Mouse (Mus musculus) fat pad, adult 2 months (tissue): ENCODE results near the gene Prr12.
A peak's percentile ranks its signal among the peaks of the same experiment; 100 is the strongest.

Source experiments
- DNase-seq: peaks from one replicate; pipeline ENCODE4 v3.0.0-alpha.2; 2011; ENCODE audit warnings: low read depth, low spot score; ENCODE audit errors: extremely low read depth

Gene Prr12

DNA sequence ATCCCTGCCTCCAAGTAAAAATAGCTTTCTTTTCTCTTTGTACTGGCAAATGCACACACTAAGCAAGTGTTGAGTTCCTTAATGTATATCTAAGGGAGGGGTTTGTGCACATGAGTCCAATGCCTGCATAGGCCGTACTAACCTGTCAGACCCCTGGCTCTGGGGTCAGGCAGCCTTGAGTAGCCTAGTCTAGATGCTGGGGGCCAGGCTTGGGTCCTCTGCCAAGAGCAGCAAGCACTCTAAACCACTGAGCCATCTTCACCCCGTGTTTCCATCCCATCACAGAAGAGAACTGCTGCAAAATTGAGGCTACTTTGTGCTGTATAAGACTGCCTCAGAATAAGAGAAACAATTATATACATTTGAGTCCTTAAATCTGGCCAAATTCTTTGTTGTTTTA, 25.1 kb upstream of the Prr12 start:
- no peak for DNase-seq

- no peak for DNase-seq
Measured at GRCm38 (mm10) chr7:45077322-45077721, 24.6 kb upstream of the Prr12 start.

DNA sequence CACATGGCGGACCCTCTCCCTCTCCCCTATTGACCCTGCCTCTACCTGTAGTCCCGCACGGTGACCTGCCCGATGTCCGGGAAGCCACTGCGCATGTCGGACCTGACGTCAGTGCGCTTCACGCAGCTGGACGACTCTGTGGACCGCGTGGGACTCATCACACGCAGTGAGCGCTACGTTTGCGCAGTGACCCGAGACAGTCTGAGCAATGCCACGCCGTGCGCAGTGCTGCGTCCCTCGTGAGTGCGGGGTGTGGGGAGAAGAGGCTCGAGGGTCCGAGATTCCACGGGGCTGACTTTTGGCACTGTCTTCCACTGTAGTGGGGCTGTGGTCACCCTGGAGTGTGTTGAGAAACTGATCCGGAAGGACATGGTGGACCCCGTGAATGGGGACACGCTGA, 23.8 kb upstream of the Prr12 start:
- no peak for DNase-seq

- no peak for DNase-seq
Measured at GRCm38 (mm10) chr7:45075405-45075804, 22.7 kb upstream of the Prr12 start.

DNA sequence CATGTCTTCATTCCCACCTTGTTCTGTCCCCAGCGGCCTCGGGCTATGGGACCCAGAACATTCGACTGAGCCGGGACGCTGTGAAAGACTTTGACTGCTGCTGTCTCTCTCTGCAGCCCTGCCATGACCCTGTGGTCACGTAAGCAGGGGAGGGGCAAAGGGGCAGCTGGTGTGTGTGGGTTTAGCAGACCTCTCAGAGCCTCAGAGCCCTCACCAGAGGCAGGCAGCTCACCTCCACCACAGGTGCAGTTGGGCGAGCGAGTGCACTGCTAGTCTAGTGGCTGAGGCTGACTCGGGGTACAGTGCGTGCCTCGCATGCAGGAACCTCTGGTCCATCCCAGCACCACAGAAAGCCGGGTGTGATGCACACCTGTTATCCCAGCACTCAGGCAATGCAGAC, 21.3 kb upstream of the Prr12 start:
- no peak for DNase-seq

DNA sequence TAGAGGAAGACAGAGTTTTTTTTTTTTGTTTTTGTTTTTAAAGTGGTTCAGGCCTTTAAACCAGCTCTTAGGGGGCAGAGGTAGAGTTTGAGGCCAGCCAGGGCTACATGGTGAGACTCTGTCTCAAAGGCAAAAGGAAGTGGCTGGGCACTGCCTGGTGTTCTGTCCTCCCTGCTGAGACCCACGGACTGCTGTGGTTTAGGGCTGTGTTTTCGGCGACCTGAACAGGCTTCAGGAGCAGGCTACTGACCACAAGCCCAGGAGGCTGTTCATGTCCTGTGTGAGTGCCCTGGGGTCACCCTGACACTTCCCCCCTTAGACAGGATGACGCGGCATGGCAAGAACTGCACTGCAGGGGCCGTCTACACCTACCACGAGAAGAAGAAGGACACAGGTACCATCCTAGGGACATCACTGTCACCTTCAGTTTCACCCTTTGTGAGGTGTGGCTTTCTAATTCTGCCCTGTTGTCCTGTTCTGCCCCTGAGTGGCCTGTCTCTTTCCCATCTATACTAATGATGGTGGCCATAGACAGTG, 20.6 kb upstream of the Prr12 start:
- no peak for DNase-seq

- no peak for DNase-seq
Measured at GRCm38 (mm10) chr7:45072230-45072629, 19.5 kb upstream of the Prr12 start.

DNA sequence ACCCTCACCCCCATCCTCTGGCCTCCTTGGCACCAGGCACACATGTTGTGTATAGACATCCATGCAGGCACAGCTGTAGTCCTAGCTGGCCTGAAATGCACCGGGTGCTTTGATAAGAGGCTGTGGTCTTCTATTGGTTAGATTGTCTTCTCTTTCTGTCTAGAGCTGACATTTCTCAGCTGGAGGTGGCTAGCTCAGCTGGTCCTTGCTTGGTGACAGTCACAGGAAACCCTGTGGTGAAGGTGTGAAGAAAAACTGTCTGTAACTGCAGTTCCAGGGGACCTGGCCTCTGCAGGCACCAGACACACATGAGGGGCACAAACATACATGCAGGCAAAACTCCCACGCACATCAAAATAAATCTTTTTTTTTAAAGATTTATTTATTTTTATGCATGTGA, 17.0 kb upstream of the Prr12 start:
- DNase-seq, result no peak

DNA sequence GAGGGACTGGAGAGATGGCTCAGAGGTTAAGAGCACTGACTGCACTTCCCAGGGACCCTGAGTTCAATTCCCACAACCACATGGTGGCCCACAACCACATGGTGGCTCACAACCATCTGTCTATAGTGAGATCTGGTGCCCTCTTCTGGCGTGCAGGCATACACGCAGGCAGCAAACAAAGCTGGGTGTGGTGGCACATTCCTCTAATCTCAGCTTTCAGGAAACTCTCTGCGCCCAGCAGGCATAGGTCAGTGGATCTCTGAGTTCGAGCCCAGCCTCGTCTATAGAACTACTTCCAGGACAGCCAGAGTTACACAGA, 15.3 kb upstream of the Prr12 start:
- DNase-seq, result no peak

DNA sequence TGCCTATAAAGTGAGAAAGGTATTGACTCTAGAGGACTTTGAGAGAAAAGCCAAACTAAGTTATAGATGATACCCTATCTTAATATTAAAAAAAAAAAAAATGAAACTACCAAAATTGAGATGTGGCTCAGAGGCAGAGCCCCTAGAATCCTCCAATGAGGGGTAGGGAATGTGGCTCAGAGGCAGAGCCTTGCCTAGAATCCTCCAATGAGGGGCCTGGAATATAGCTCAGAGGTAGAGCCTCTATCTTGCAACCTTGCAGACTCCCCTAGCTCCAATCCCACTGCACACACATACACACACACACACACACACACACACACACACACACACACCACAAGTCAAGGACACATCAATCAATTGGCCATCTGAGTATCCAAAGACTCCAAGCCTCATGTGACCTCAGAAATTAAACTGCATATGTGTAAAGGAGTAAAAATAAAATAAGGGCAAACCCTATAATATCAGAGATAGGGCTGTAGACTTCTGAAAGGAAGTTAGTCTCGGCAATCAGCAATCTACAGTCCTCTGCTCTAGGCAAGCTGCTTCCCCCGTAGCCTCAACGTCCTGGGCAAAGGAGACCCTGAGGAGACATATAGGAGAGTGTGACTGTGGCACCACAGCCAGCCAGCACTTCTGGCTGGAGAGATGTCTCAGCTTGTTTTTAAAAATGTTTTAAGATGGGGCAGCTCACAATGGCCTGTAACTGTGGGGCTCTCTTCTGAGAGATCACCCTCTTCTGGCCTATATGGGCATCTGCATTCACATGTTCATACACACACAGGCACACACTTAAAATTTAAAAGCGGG, 14.7 kb upstream of the Prr12 start:
- no peak for DNase-seq

DNA sequence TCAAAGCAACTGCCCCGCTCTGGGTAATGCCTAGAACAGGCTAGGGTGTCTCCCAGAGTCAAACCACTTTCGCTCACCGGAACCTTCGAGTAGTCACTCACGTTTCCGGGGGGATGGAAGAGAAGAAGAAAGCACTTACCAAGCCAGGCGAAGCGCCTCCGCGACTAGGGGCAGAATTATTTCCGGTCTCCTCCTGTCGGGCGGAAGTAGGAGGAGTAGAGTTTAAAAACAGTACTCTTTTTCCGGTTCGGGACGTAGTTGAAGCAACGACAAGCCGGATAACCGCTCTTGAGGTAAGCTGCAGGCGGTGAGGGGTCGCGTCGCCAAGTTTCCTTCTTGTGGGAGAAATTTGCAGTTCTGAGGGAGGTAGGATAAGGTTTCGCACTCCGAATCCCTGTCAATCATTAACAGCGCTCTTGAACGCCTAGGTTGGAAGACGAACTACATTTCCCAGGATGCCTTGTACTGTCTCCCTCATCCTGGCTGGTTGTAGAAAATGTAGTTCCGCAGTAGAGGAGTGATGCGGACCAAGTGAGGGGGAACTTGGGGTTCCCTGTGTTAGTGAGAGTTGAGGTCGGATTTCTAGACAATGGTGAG, 9.7 kb upstream of the Prr12 start, which contains the start of the genes Nosip and Prrg2:
Gene Nosip (plus strand): TSS at position 191 of the 597 bp plus-strand sequence.
Gene Prrg2 (minus strand): TSS at position 439 of the 597 bp plus-strand sequence.
- peak; percentile 92 for DNase-seq

GRCm38 (mm10) chr7:45061532-45062075, 8.9 kb upstream of the Prr12 start:
- DNase-seq, result no peak

- DNase-seq, result no peak
Measured at GRCm38 (mm10) chr7:45060632-45061122, 8.0 kb upstream of the Prr12 start.

- no peak for DNase-seq
Measured at GRCm38 (mm10) chr7:45058607-45059571, 6.2 kb upstream of the Prr12 start.

DNA sequence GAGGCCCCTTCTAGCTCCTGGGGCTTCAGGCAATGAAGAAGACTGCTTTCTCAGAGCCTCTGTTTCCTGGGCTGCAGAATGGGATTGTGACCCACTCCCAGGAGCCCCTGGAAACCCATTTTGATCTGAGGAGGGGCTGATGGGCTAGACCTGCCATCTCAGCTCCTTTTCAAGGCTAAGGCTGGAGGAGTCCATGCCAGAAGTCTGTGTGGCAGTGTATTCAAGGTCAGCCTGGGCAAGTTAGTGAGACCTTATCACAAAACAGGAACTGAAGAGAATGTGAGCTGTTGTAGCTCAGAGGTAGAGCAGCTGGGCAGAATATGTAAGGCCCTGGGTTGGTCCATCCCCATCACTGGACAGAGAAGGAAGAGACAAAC, 4.3 kb upstream of the Prr12 start:
- DNase-seq, result no peak

GRCm38 (mm10) chr7:45056329-45056971, 3.8 kb upstream of the Prr12 start:
- DNase-seq, result no peak

DNA sequence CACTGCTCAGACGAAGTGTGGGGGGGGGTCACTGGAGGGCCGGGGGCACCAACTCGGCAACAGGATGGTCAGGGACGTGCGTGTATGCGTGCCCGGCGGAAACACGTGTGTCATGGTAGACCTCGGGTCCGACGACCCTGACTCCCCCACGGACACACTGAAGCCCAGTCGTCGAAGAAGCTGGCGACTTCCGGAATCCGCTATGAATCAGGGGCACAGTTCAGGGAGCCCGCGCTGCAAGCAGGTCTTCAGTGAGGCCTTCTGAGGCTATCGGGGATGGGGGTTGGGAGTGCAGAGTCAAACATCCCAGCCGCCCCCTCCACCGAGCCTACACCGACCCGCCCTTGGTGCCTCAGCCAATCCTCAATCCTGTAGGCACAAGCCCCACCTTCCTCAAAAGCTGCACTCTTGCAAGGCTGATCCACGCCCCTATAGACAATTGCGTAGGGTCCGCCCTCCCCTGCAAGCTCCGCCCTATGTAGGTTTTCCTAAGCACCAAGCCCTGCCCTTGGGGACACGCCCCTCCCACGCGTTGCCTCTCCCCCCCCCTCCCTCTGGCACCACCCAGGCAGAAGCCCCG, 1.3 kb upstream of the Prr12 start:
- DNase-seq, result peak; percentile 97

DNA sequence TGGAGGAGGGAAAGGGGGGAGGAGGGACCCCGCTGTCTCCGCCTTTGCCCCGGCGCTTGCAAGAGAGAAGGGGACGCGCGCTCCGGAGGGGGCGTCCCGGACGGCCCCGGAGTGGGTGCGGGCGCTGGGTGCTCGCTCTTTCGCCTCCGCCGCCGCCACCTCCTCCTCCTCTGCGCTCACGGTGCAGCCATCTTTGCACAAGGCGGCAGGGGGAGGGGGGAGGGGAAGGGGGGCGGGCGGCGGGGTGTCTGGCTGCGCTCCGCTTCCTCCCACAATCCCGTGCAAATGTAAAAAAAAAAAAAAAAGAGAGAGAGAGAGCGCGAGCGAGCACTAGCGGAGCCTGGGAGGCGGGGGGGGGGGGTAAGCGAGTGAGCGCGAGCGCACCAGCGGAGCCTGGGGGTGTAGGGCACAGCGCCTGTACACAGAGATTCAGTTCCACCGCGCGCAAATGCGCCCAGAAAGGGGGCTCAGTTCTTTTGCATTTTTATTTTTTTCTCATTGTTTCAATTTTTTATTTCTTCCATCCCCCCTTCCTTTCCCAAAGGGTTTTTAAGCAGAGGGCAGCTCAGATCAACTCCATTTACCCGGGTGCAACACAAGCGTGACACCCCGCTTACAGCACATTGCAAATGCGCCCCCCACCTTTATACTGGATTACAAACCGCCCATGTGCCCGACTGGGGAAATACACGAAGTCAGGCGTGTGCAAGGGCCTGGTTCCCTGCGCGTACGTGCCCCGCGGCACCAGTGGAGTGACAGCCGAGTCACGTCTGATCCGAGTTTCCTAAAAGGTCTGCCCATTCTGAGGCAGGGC, 643 bp upstream of the Prr12 start:
- no peak for DNase-seq

GRCm38 (mm10) chr7:45052181-45052861, 360 bp downstream of the Prr12 start:
- DNase-seq, result no peak
